Mouse (Mus musculus) liver, postnatal 0 days (tissue): ENCODE results near the gene Atxn7l2.

ENCODE experiments used
- CTCF ChIP-seq: sonication (generic); IDR thresholded peaks from 2 replicates; pipeline ENCODE4 v1.5.1; 2016; ENCODE audit warnings: antibody characterized with exemption, low read depth
- EP300 ChIP-seq: IDR thresholded peaks from 2 replicates; pipeline ENCODE4 v1.6.1; 2016; ENCODE audit warnings: antibody characterized with exemption, low read depth, mild to moderate bottlenecking

GRCm38 (mm10) chr3:108225711-108226557, 15.2 kb upstream of the Atxn7l2 start:
- TF ChIP-seq CTCF (no peak), EP300 (no peak)
